Mouse (Mus musculus) heart, adult 11 months (tissue): ENCODE results near the gene Ccl4.

Source experiments
- DNase-seq: peaks from one replicate; pipeline ENCODE4 v3.0.0; 2022

Gene Ccl4

GRCm38 (mm10) chr11:83675665-83676064 is 13.3 kb downstream of the Ccl4 start:
- no peak for DNase-seq

GRCm38 (mm10) chr11:83689918-83690317 is 27.5 kb downstream of the Ccl4 start:
- DNase-seq, result no peak

- DNase-seq, result peak; percentile 24
Measured at GRCm38 (mm10) chr11:83692008-83692407, 29.6 kb downstream of the Ccl4 start.

- peak; percentile 83 for DNase-seq
Measured at GRCm38 (mm10) chr11:83703705-83704104, 41.3 kb downstream of the Ccl4 start, which contains the start of gene Wfdc17. TSS of gene Wfdc17 (plus strand) at chr11:83703991.

- DNase-seq, result no peak
Measured at GRCm38 (mm10) chr11:83708715-83709114, 46.3 kb downstream of the Ccl4 start, which contains the start of gene Wfdc18. TSS of gene Wfdc18 (plus strand) at chr11:83709015.

- DNase-seq, result peak; percentile 68
Measured at GRCm38 (mm10) chr11:83709683-83710082, 47.3 kb downstream of the Ccl4 start.

- DNase-seq, result peak; percentile 72
Measured at GRCm38 (mm10) chr11:83712671-83713070, 50.3 kb downstream of the Ccl4 start.

- DNase-seq, result peak; percentile 60
Measured at GRCm38 (mm10) chr11:83713925-83714324, 51.5 kb downstream of the Ccl4 start.
